ENCODE assay signal across 8 mouse cellular contexts in genomic region chr9:101265546-101265945, GRCm38 (mm10). TPM values are rescaled to one million over a fixed set of nuclear protein-coding genes. Genes with fewer than 3 reads are reported as not detected.
A peak's percentile ranks its signal among the peaks of the same experiment; 100 is the strongest.
DNase-seq lines count a peak whose midpoint lies in the region; ATAC-seq lines count a peak whose summit lies in the region.

No protein-coding gene starts in this region.

- no peak overlapping the region for H3K4me3 ChIP-seq in forebrain, embryonic 14.5 days (ENCODE audit: low read depth, low read length)
- H3K4me3 ChIP-seq in forebrain, embryonic 11.5 days (ENCODE audit: low read depth, low read length) = no peak overlapping the region
- H3K4me3 ChIP-seq in hindbrain, embryonic 14.5 days (replicated peaks; ENCODE audit: low read length) = no peak overlapping the region

- H3K4me1 ChIP-seq in forebrain, embryonic 14.5 days (ENCODE audit: control insufficient read depth, insufficient read depth, low read length) = peaks cover 6% of the 10 kb centered on the region; the same call in 1 of the 2 replicates
- H3K4me1 ChIP-seq in forebrain, embryonic 11.5 days (replicated peaks; ENCODE audit: control insufficient read depth, insufficient read depth, low read length) = no peaks in the 10 kb centered on the region
- H3K4me1 ChIP-seq in hindbrain, embryonic 14.5 days (replicated peaks; ENCODE audit: control insufficient read depth, insufficient read depth, low read length) = no peaks in the 10 kb centered on the region; the same call in 1 of the 2 replicates

- no peaks in the 10 kb centered on the region for H3K36me3 ChIP-seq in forebrain, embryonic 14.5 days (ENCODE audit: control insufficient read depth, insufficient read depth, low read length)
- H3K36me3 ChIP-seq in forebrain, embryonic 11.5 days (ENCODE audit: control insufficient read depth, insufficient read depth, low read length) = no peaks in the 10 kb centered on the region
- no peaks in the 10 kb centered on the region for H3K36me3 ChIP-seq in hindbrain, embryonic 14.5 days (replicated peaks; ENCODE audit: control insufficient read depth, insufficient read depth)

- H3K27me3 ChIP-seq in forebrain, embryonic 14.5 days (replicated peaks; ENCODE audit: control insufficient read depth, insufficient read depth, low read length) = no peaks in the 10 kb centered on the region
- no peaks in the 10 kb centered on the region for H3K27me3 ChIP-seq in forebrain, embryonic 11.5 days (ENCODE audit: control insufficient read depth, insufficient read depth, low read length)
- no peaks in the 10 kb centered on the region for H3K27me3 ChIP-seq in hindbrain, embryonic 14.5 days (ENCODE audit: control insufficient read depth, insufficient read depth, low read length)

- no peak overlapping the region for H3K27ac ChIP-seq in forebrain, embryonic 14.5 days (ENCODE audit: low read depth, low read length)
- no peak overlapping the region for H3K27ac ChIP-seq in forebrain, embryonic 11.5 days (ENCODE audit: low read depth, low read length)
- H3K27ac ChIP-seq in hindbrain, embryonic 14.5 days = peak overlapping the region; percentile 60

- H3K9me3 ChIP-seq in forebrain, embryonic 14.5 days (replicated peaks; ENCODE audit: control insufficient read depth, low read length) = no peaks in the 10 kb centered on the region
- H3K9me3 ChIP-seq in forebrain, embryonic 11.5 days (ENCODE audit: control insufficient read depth, low read length) = no peaks in the 10 kb centered on the region
- H3K9me3 ChIP-seq in hindbrain, embryonic 14.5 days (ENCODE audit: control insufficient read depth, low read length) = no peaks in the 10 kb centered on the region

- peak; percentile 58; the same call in 1 of the 2 replicates for ATAC-seq in forebrain, embryonic 14.5 days
- ATAC-seq in forebrain, embryonic 11.5 days (replicated peaks; ENCODE audit: low FRiP score) = no peak
- peak; percentile 76 for ATAC-seq in hindbrain, embryonic 14.5 days (ENCODE audit: low FRiP score)
- no peak for ATAC-seq in megakaryocyte-erythroid progenitor cell, adult 5-6 weeks (replicated peaks; ENCODE audit: low FRiP score, low TSS enrichment, poor library complexity, severe bottlenecking)

- WGBS in forebrain, embryonic 14.5 days = 53% methylated on average over 6 of the region's 6 CpGs
- WGBS in forebrain, embryonic 11.5 days = 71% methylated on average over 6 of the region's 6 CpGs
- WGBS in hindbrain, embryonic 14.5 days = 44% methylated on average over 6 of the region's 6 CpGs

- H3K9ac ChIP-seq in forebrain, embryonic 14.5 days (ENCODE audit: low read length) = no peak overlapping the region
- H3K9ac ChIP-seq in forebrain, embryonic 11.5 days (ENCODE audit: low read length) = no peak overlapping the region
- H3K9ac ChIP-seq in hindbrain, embryonic 14.5 days = no peak overlapping the region

- intact Hi-C loops in heart, postnatal 36 days (cut with DNase I) = no loop called here

- peak; percentile 77 for DNase-seq in forebrain, embryonic 14.5 days (ENCODE audit: low spot score)
- DNase-seq in forebrain, embryonic 11.5 days (ENCODE audit: low spot score) = no peak
- peak; percentile 52 for DNase-seq in adipocyte (ENCODE audit: low spot score)
- peak; percentile 70 for DNase-seq in hindbrain, embryonic 14.5 days (ENCODE audit: low spot score)
- DNase-seq in mesoderm, embryonic 11.5 days (ENCODE audit: low read depth, low spot score) = peak; percentile 14
- DNase-seq in cerebellum, adult 11-12 months = no peak
- no peak for DNase-seq in heart, postnatal 36 days

- H3K4me2 ChIP-seq in forebrain, embryonic 14.5 days (ENCODE audit: low read length) = no peak overlapping the region
- no peak overlapping the region for H3K4me2 ChIP-seq in forebrain, embryonic 11.5 days (ENCODE audit: low read depth, low read length, severe bottlenecking)
- peak overlapping the region; percentile 23 for H3K4me2 ChIP-seq in hindbrain, embryonic 14.5 days (replicated peaks)

RNA-seq across cellular contexts. Expression of gene Ppp2r3a, which starts 14.0 kb away (rescaled TPM):
- 20.6 and 25.8 TPM in 2 replicates for polyA plus RNA-seq in forebrain, embryonic 14.5 days (2014; fragmentation: Nextera tagmentation; extraction: Ambion mirVana)
- polyA plus RNA-seq in forebrain, embryonic 11.5 days (2014; fragmentation: Nextera tagmentation; extraction: Ambion mirVana) = 13.2 and 15.5 TPM in 2 replicates
- polyA plus RNA-seq in hindbrain, embryonic 14.5 days (2014; fragmentation: Nextera tagmentation; extraction: Ambion mirVana) = 30.2 and 33.9 TPM in 2 replicates
- 6.4 and 11.3 TPM in 2 replicates for total RNA-seq in megakaryocyte-erythroid progenitor cell, adult 5-6 weeks (2014; fragmentation: Nextera tagmentation)
- 5.4 and 12.5 TPM in 2 replicates for total RNA-seq in megakaryocyte-erythroid progenitor cell, adult 5-6 weeks (2017)
- 100 to 1,000 TPM; 248 to 269 TPM for total RNA-seq in heart, postnatal 36 days (2021)

Comparison
In these comparisons a context has a peak if more than half of its experiments do, and no peak if none do; other contexts are left out.
1. ATAC-seq: peak in forebrain, embryonic 14.5 days (single experiment) and hindbrain, embryonic 14.5 days (single experiment); none in forebrain, embryonic 11.5 days (single experiment) and megakaryocyte-erythroid progenitor cell, adult 5-6 weeks (single experiment).
2. DNase-seq: peak in forebrain, embryonic 14.5 days (single experiment), adipocyte (single experiment), hindbrain, embryonic 14.5 days (single experiment) and mesoderm, embryonic 11.5 days (single experiment); none in forebrain, embryonic 11.5 days (single experiment), cerebellum, adult 11-12 months (single experiment) and heart, postnatal 36 days (0 of 2).